Mouse (Mus musculus) bone marrow macrophage, adult 2 months (primary cell): Measurements from ENCODE around the gene Cacybp. TPM values are rescaled to one million over a fixed set of nuclear protein-coding genes. Genes with fewer than 3 reads are reported as not detected.

Source experiments
- H3K27ac ChIP-seq: 2 replicates; pipeline ENCODE4 v1.5.1; 2012; ENCODE audit warnings: low read depth, low read length; ENCODE audit not compliant: insufficient read depth
- H3K4me1 ChIP-seq: 2 replicates; pipeline ENCODE4 v1.6.1; 2012; ENCODE audit warnings: low read length; ENCODE audit not compliant: control insufficient read depth, insufficient read depth
- H3K4me3 ChIP-seq: 2 replicates; pipeline ENCODE4 v1.5.1; 2012; ENCODE audit warnings: mild to moderate bottlenecking, low read length, moderate library complexity; ENCODE audit not compliant: insufficient read depth
- CTCF ChIP-seq: IDR thresholded peaks from 2 replicates; pipeline ENCODE4 v1.5.1; 2012; ENCODE audit warnings: low read depth, mild to moderate bottlenecking, low read length, moderate library complexity
- POLR2A ChIP-seq: IDR thresholded peaks from 2 replicates; pipeline ENCODE4 v1.6.1; 2012; ENCODE audit warnings: mild to moderate bottlenecking, low read depth, low read length, borderline replicate concordance
- polyA plus RNA-seq: library from polyadenylated mRNA; stranded (reverse); fragments of >200 nt; gene quantifications from 2 replicates; pipeline ENCODE4 v1.2.4, GENCODE M21; 2012; ENCODE audit not compliant: missing spikeins, insufficient read depth, insufficient read length

The Cacybp gene
- polyA plus RNA-seq, 1 experiment: 48.1 TPM

- H3K27ac ChIP-seq: no peak overlapping the region
- H3K4me3 ChIP-seq: no peak overlapping the region
These were observed 34.2 kb upstream of the Cacybp start for GRCm38 (mm10) chr1:160246844-160247243.

GRCm38 (mm10) chr1:160245954-160246353 lies 33.3 kb upstream of the Cacybp start:
- peaks cover 19% of the 10 kb centered on the region for H3K4me1 ChIP-seq
- TF ChIP-seq POLR2A: no peak
- TF ChIP-seq CTCF: no peak

More at GRCm38 (mm10) chr1:160246844-160247243, 34.2 kb upstream of the Cacybp start:
- peaks cover 26% of the 10 kb centered on the region for H3K4me1 ChIP-seq
- no peak for TF ChIP-seq POLR2A
- TF ChIP-seq CTCF: no peak

GRCm38 (mm10) chr1:160244689-160245088 lies 32.0 kb upstream of the Cacybp start:
- Histone ChIP-seq H3K4me1 (peaks cover 11% of the 10 kb centered on the region), H3K4me3 (no peak overlapping the region)

More at GRCm38 (mm10) chr1:160245954-160246353, 33.3 kb upstream of the Cacybp start:
- Histone ChIP-seq H3K27ac (no peak overlapping the region), H3K4me3 (no peak overlapping the region)

GRCm38 (mm10) chr1:160240091-160240490 lies 27.4 kb upstream of the Cacybp start:
- no peak overlapping the region for H3K4me3 ChIP-seq
- peaks cover 1% of the 10 kb centered on the region; the same call in 1 of the 2 replicates for H3K4me1 ChIP-seq
- H3K27ac ChIP-seq: no peak overlapping the region
- TF ChIP-seq POLR2A (no peak), CTCF (no peak)

More at GRCm38 (mm10) chr1:160244689-160245088, 32.0 kb upstream of the Cacybp start:
- TF ChIP-seq CTCF (no peak), POLR2A (no peak)
- H3K27ac ChIP-seq: no peak overlapping the region

- no peak for TF ChIP-seq POLR2A
- H3K27ac ChIP-seq: no peak overlapping the region
- peaks cover 5% of the 10 kb centered on the region for H3K4me1 ChIP-seq
- no peak overlapping the region for H3K4me3 ChIP-seq
These were observed 26.3 kb upstream of the Cacybp start for GRCm38 (mm10) chr1:160238852-160239443.

- H3K4me1 ChIP-seq: peaks cover 8% of the 10 kb centered on the region
- TF ChIP-seq CTCF (no peak), POLR2A (no peak)
- H3K4me3 ChIP-seq: no peak overlapping the region
- H3K27ac ChIP-seq: no peak overlapping the region
These were observed 25.3 kb upstream of the Cacybp start for GRCm38 (mm10) chr1:160237981-160238380.

GRCm38 (mm10) chr1:160233921-160234320 lies 21.2 kb upstream of the Cacybp start:
- Histone ChIP-seq H3K27ac (peak overlapping the region; percentile 92), H3K4me3 (no peak overlapping the region), H3K4me1 (peaks cover 14% of the 10 kb centered on the region)
- TF ChIP-seq CTCF: no peak
- no peak for TF ChIP-seq POLR2A

GRCm38 (mm10) chr1:160232113-160232512 lies 19.4 kb upstream of the Cacybp start:
- Histone ChIP-seq H3K27ac (no peak overlapping the region), H3K4me3 (no peak overlapping the region), H3K4me1 (peaks cover 14% of the 10 kb centered on the region)
- no peak for TF ChIP-seq CTCF
- TF ChIP-seq POLR2A: no peak

- TF ChIP-seq POLR2A (no peak), CTCF (no peak)
- Histone ChIP-seq H3K4me1 (peaks cover 14% of the 10 kb centered on the region), H3K27ac (no peak overlapping the region), H3K4me3 (no peak overlapping the region)
These were observed 18.3 kb upstream of the Cacybp start for GRCm38 (mm10) chr1:160231013-160231412.

GRCm38 (mm10) chr1:160227850-160228249 lies 15.2 kb upstream of the Cacybp start:
- no peak overlapping the region for H3K27ac ChIP-seq
- H3K4me1 ChIP-seq: peaks cover 4% of the 10 kb centered on the region
- TF ChIP-seq POLR2A: no peak
- no peak for TF ChIP-seq CTCF
- H3K4me3 ChIP-seq: no peak overlapping the region

GRCm38 (mm10) chr1:160227196-160227595 lies 14.5 kb upstream of the Cacybp start:
- no peaks in the 10 kb centered on the region for H3K4me1 ChIP-seq
- H3K4me3 ChIP-seq: no peak overlapping the region
- TF ChIP-seq CTCF (no peak), POLR2A (no peak)
- H3K27ac ChIP-seq: no peak overlapping the region
